Mouse (Mus musculus): ENCODE data around the gene Efna3. TPM values are rescaled to one million over a fixed set of nuclear protein-coding genes. Genes with fewer than 3 reads are reported as not detected.

Gene Efna3
- 3.7 and 4.2 TPM in 2 replicates for polyA plus RNA-seq (2012; rRNA removed)

DNA sequence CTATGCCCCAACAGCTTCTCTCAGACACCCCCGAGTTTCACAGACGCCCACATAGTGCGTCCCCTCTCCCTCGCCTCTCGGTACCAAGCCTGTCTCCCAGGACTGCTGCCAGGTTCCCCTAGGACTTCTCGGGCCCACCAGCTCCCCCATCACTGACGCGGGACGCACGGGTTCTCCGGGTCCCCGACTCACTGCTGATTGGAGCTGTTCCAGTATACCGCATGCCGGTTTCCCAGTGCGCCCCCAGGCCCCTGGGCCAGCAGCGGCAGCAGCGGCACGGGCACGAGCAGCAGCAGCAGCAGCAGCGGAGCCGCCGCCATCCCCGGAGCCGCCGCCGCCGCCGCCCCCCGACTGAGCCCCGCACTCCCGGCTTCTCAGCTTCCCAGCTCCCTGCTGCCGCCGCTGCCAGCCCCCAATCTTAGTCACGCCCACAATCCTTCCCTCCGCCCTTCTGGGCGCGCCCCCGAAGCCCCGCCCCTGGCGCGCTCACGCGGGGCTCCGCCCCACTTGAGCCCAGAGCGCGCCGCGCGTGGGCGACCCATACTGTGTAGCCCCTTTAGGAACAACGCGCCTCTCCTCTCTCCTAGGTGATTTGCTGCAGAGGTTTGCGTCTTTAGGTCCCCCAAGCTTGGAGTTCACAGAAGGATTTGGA lies at the start of gene Efna3:
Efna3 (minus strand) TSS at position 452 of the 652 bp plus-strand sequence.
- Histone ChIP-seq H3K27ac (ENCODE audit: control insufficient read depth, insufficient read depth, low read length) (no peak within 1 kb of the TSS), H3K36me3 (ENCODE audit: control insufficient read depth, insufficient read depth, low read length) (no peaks in the 10 kb centered on the region), H3K27me3 (ENCODE audit: control insufficient read depth, insufficient read depth, low read length) (peaks cover 48% of the 10 kb centered on the region), H3K4me3 (ENCODE audit: control insufficient read depth, insufficient read depth, low read length) (peak within 1 kb of the TSS; percentile 29), H3K4me1 (replicated peaks; ENCODE audit: control insufficient read depth, insufficient read depth, low read length) (peaks cover 39% of the 10 kb centered on the region)
- no peak for TF ChIP-seq POLR2A (IDR thresholded peaks at IDR 0.05; ENCODE audit: control insufficient read depth, extremely low read depth, insufficient read depth, low read length, poor library complexity)
- no peak for TF ChIP-seq CTCF (IDR thresholded peaks at IDR 0.05; ENCODE audit: borderline replicate concordance, control insufficient read depth, extremely low read depth, insufficient read depth, low read length, poor library complexity)
- peak; percentile 64 for DNase-seq
- WGBS: 2% methylated on average over 52 of the region's 53 CpGs

DNA sequence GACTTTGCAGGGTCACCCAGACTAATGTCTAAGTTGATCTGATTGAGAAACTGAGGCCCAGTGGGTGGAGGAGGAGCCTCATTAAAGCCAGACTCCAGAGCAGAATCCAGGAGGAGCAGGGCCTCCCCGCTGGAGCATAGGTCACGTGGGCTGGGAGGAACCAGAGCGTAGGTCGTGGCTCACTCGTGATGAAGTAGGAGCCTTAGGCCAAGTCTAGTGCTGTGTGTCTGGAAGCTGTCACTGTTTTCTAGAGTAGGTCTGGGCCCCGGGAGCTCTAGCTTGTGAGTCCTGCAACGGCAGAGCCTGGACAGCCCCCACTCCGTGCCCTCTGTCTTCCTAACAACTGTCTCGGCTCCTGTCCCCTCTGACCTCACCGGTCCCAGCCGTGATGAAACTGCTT lies 44.6 kb upstream of the Efna3 start:
- Histone ChIP-seq H3K27ac (ENCODE audit: control insufficient read depth, insufficient read depth, low read length) (no peak overlapping the region), H3K4me1 (replicated peaks; ENCODE audit: control insufficient read depth, insufficient read depth, low read length) (no peaks in the 10 kb centered on the region), H3K36me3 (ENCODE audit: control insufficient read depth, insufficient read depth, low read length) (no peaks in the 10 kb centered on the region), H3K27me3 (ENCODE audit: control insufficient read depth, insufficient read depth, low read length) (no peaks in the 10 kb centered on the region), H3K4me3 (ENCODE audit: control insufficient read depth, insufficient read depth, low read length) (no peak overlapping the region)
- DNase-seq: no peak
- TF ChIP-seq CTCF (IDR thresholded peaks at IDR 0.05; ENCODE audit: borderline replicate concordance, control insufficient read depth, extremely low read depth, insufficient read depth, low read length, poor library complexity) (no peak), POLR2A (IDR thresholded peaks at IDR 0.05; ENCODE audit: control insufficient read depth, extremely low read depth, insufficient read depth, low read length, poor library complexity) (no peak)
- 86% methylated on average over 11 of the region's 11 CpGs for WGBS

DNA sequence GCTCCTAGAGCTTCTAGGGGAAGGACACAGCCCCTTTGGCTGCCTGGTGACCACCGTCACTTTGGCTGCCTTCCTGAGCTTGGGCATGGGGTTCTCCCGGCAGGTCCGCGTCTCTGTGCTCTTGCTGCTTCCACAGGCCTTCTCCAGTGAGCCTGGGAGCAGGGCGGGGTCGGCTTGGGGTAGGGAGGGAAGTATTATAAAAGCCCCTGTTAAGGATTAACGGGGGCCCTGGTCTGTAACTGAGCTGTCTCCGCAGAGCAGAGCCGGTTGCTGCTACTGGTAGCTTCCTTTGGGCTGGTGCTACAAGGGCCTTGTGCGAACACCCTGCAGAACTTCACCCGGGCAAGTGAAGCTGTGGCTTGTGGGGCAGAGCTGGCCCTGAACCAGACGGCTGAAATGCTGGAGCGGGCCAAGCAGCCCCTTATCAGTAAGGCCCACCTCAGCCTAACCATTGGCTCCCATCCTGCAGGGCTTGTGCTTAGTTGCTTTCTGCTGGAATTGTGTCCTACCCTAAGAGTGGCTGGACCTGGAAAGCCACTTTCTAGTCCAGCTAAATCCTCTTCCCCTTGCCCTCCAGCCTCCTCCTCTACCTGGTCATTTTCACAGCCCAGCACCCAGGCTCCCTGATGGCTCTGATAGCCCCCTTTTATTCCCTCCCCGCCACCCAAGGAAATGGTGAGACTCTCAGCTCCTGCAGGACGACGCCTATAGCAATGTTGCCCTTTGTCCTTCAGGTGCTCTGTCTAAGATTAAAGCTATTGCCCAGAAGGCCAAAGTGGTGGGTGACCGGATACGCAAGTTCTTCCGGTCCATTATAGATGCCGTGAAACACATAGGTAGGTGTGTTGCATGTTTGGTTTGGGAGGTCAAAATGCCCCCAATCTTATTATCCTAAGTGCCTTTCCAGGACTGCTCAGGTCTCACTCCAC lies 43.0 kb upstream of the Efna3 start:
- H3K27ac ChIP-seq (ENCODE audit: control insufficient read depth, insufficient read depth, low read length): no peak overlapping the region
- TF ChIP-seq CTCF (IDR thresholded peaks at IDR 0.05; ENCODE audit: borderline replicate concordance, control insufficient read depth, extremely low read depth, insufficient read depth, low read length, poor library complexity) (no peak), POLR2A (IDR thresholded peaks at IDR 0.05; ENCODE audit: control insufficient read depth, extremely low read depth, insufficient read depth, low read length, poor library complexity) (no peak)
- no peak overlapping the region for H3K4me3 ChIP-seq (ENCODE audit: control insufficient read depth, insufficient read depth, low read length)
- no peaks in the 10 kb centered on the region for H3K27me3 ChIP-seq (ENCODE audit: control insufficient read depth, insufficient read depth, low read length)
- H3K4me1 ChIP-seq (replicated peaks; ENCODE audit: control insufficient read depth, insufficient read depth, low read length): no peaks in the 10 kb centered on the region
- no peak for DNase-seq
- WGBS: 94% methylated on average over 20 of the region's 20 CpGs
- no peaks in the 10 kb centered on the region for H3K36me3 ChIP-seq (ENCODE audit: control insufficient read depth, insufficient read depth, low read length)

DNA sequence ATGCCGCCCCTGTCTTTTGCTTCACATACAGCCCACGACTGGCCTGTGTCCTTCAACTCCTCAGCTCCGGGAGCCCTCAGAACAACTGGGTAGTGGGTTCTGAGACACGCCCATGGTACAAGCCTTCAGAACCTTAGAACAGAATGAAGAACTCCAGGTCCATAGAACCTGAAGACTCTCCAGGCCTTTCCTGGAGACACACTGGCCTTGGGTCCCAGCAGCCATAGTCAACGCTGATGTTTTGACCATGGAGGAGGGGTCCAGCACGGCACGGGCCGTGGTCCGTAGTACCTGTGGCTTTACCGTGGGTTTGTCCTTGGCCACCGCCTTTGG lies 42.4 kb upstream of the Efna3 start, which contains the start of gene Dcst1:
Dcst1 (minus strand) TSS at position 101 of the 333 bp plus-strand sequence.
- Histone ChIP-seq H3K27me3 (ENCODE audit: control insufficient read depth, insufficient read depth, low read length) (no peaks in the 10 kb centered on the region), H3K36me3 (ENCODE audit: control insufficient read depth, insufficient read depth, low read length) (no peaks in the 10 kb centered on the region), H3K4me1 (replicated peaks; ENCODE audit: control insufficient read depth, insufficient read depth, low read length) (no peaks in the 10 kb centered on the region), H3K27ac (ENCODE audit: control insufficient read depth, insufficient read depth, low read length) (no peak within 1 kb of the TSS), H3K4me3 (ENCODE audit: control insufficient read depth, insufficient read depth, low read length) (no peak within 1 kb of the TSS)
- TF ChIP-seq POLR2A (IDR thresholded peaks at IDR 0.05; ENCODE audit: control insufficient read depth, extremely low read depth, insufficient read depth, low read length, poor library complexity) (no peak), CTCF (IDR thresholded peaks at IDR 0.05; ENCODE audit: borderline replicate concordance, control insufficient read depth, extremely low read depth, insufficient read depth, low read length, poor library complexity) (no peak)
- whole genome bisulfite sequencing: 95% methylated on average over 11 of the region's 11 CpGs
- no peak for DNase-seq

DNA sequence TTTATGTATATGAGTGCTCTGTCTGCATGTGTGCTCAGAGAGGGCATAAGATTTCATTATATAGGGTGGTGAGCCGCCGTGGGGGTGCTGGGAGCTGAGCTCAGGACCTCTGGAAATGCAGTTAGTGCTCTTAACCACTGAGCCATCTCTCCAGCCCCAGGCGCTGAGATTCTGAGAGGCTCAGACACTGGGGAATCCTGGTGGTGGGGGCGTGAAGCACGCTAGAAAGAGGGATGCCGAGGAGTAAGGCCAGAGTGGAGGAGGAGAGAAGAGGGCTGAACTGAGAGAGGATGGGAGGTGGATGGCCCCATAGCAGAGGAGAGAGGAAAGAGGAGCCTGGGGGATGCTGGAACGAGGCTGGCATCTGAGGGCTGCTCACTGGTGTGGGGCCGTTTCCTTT lies 41.9 kb upstream of the Efna3 start:
- 94% methylated on average over 8 of the region's 8 CpGs for WGBS
- Histone ChIP-seq H3K27me3 (ENCODE audit: control insufficient read depth, insufficient read depth, low read length) (no peaks in the 10 kb centered on the region), H3K36me3 (ENCODE audit: control insufficient read depth, insufficient read depth, low read length) (no peaks in the 10 kb centered on the region), H3K4me3 (ENCODE audit: control insufficient read depth, insufficient read depth, low read length) (no peak overlapping the region), H3K4me1 (replicated peaks; ENCODE audit: control insufficient read depth, insufficient read depth, low read length) (no peaks in the 10 kb centered on the region), H3K27ac (ENCODE audit: control insufficient read depth, insufficient read depth, low read length) (no peak overlapping the region)
- TF ChIP-seq POLR2A (IDR thresholded peaks at IDR 0.05; ENCODE audit: control insufficient read depth, extremely low read depth, insufficient read depth, low read length, poor library complexity) (no peak), CTCF (IDR thresholded peaks at IDR 0.05; ENCODE audit: borderline replicate concordance, control insufficient read depth, extremely low read depth, insufficient read depth, low read length, poor library complexity) (no peak)
- DNase-seq: no peak

DNA sequence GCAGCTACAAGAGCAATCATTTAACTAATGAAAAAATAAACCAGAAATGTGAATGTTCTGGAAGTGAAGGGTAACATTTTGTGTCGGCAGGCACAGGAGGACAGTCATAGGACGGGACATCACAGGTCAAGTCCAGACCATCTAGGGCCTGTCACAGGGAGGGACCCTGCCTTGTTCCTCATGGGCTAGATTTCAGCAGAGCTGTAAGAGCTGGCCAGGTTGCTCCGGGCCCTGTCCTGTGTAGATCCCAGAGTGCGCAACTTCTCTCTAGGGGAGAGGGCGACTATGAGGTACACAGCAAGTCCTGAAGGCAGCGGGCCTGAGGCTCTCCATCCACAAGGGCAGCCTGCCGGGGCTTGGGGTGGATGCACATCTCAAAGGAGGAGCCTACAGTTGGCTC lies 38.9 kb upstream of the Efna3 start, which contains the start of gene Dcst2:
Dcst2 (plus strand) TSS at position 301 of the 400 bp plus-strand sequence.
- H3K4me3 ChIP-seq (ENCODE audit: control insufficient read depth, insufficient read depth, low read length): no peak within 1 kb of the TSS
- no peaks in the 10 kb centered on the region for H3K4me1 ChIP-seq (replicated peaks; ENCODE audit: control insufficient read depth, insufficient read depth, low read length)
- no peak for DNase-seq
- no peaks in the 10 kb centered on the region for H3K27me3 ChIP-seq (ENCODE audit: control insufficient read depth, insufficient read depth, low read length)
- no peak for TF ChIP-seq POLR2A (IDR thresholded peaks at IDR 0.05; ENCODE audit: control insufficient read depth, extremely low read depth, insufficient read depth, low read length, poor library complexity)
- no peak for TF ChIP-seq CTCF (IDR thresholded peaks at IDR 0.05; ENCODE audit: borderline replicate concordance, control insufficient read depth, extremely low read depth, insufficient read depth, low read length, poor library complexity)
- no peaks in the 10 kb centered on the region for H3K36me3 ChIP-seq (ENCODE audit: control insufficient read depth, insufficient read depth, low read length)
- 95% methylated on average over 7 of the region's 7 CpGs for WGBS
- no peak within 1 kb of the TSS for H3K27ac ChIP-seq (ENCODE audit: control insufficient read depth, insufficient read depth, low read length)

All from thymus, adult 2 months (tissue).